Mouse (Mus musculus): ENCODE results near the gene Pabpn1l.

DNA sequence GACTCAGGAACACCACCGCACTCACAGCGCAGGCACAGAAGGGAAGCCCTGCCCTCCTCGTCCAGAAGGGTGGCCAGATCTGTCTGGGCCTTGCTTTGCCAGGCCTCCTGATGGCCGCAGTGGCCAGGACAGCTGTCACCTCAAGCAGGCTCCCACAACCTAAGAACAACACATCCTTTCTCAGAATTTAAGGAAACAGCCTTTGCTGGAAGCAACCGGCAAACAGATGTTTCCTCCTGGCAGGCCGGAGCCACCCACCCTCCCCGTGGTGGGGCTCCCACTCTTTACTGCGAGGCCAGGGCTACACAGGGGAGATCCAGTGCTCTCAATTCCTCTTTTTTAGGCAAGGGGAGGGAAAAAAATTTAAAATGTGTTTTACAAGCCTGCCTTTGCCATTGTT lies 42.7 kb upstream of the Pabpn1l start:
- TF ChIP-seq CTCF (IDR thresholded peaks at IDR 0.05; ENCODE audit: extremely low read depth, insufficient read depth, insufficient read length, insufficient replicate concordance) = no peak
- TF ChIP-seq POLR2A (IDR thresholded peaks at IDR 0.05; ENCODE audit: low read depth, low read length) = no peak

Measured in spleen, adult 2 months (tissue).